Mouse (Mus musculus): ENCODE measurements around the gene Oaf.

- TF ChIP-seq POLR2A (IDR thresholded peaks at IDR 0.05; ENCODE audit: low read depth, low read length) (no peak), CTCF (IDR thresholded peaks at IDR 0.05; ENCODE audit: extremely low read depth, insufficient read length, insufficient replicate concordance, low read depth, low read length) (no peak)
Observed at GRCm38 (mm10) chr9:43235336-43235735, 4.4 kb downstream of the Oaf start.
